Mouse (Mus musculus) lung, postnatal 0 days (tissue): ENCODE measurements around the gene Gnai3.

ENCODE experiments used
- CTCF ChIP-seq: IDR thresholded peaks from 2 replicates; pipeline ENCODE4 v1.5.1; 2016; ENCODE audit warnings: antibody characterized with exemption, mild to moderate bottlenecking
- EP300 ChIP-seq: IDR thresholded peaks from 2 replicates; pipeline ENCODE4 v1.6.1; 2016; ENCODE audit warnings: antibody characterized with exemption, mild to moderate bottlenecking, control low read depth

DNA sequence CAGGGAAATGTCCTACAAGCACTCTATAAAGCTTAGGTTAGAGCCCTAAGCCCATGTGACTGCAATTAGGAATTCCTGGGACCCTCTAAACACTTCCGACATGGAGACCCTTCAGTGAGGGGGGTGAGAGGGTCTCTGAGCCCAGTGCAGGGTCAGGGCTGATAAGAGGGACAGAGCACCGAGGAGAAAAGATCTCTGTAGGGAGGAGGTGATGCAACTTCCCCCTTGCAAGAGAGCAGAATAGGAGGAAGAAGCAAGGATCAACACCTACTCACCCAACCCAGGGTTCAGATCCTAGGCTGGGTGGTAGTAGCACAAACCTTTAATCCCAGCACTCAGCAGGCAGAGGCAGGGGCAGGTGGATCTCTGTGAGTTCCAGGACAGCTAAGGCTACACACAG, 62.8 kb downstream of the Gnai3 start:
- TF ChIP-seq CTCF (no peak), EP300 (no peak)
